Mouse (Mus musculus) spleen, adult 2 months (tissue): ENCODE measurements around the gene Ets1. TPM values are rescaled to one million over a fixed set of nuclear protein-coding genes. Genes with fewer than 3 reads are reported as not detected.

Experiments
- DNase-seq, 2 experiments: peaks; one replicate each; pipeline versions ENCODE4 v3.0.0 to v3.0.0-alpha.2; 2012 to 2021; ENCODE audit warnings: low spot score in 2 of 2, low read depth in 1 of 2
- H3K27ac ChIP-seq: fragments of 200-500 bp; 2 replicates; pipeline ENCODE4 v1.5.1; 2012; ENCODE audit warnings: low read length, inconsistent platforms; ENCODE audit not compliant: insufficient read depth
- H3K27me3 ChIP-seq: fragments of 200-500 bp; 2 replicates; pipeline ENCODE4 v1.6.1; 2012; ENCODE audit warnings: mild to moderate bottlenecking, moderate library complexity, low read length, inconsistent platforms; ENCODE audit not compliant: control insufficient read depth, insufficient read depth
- H3K36me3 ChIP-seq: fragments of 200-500 bp; 2 replicates; pipeline ENCODE4 v1.6.1; 2012; ENCODE audit warnings: mild to moderate bottlenecking, low read length, inconsistent platforms; ENCODE audit not compliant: control insufficient read depth, insufficient read depth
- H3K4me1 ChIP-seq: fragments of 200-500 bp; 2 replicates; pipeline ENCODE4 v1.6.1; 2011; ENCODE audit warnings: inconsistent platforms; ENCODE audit not compliant: control insufficient read depth, insufficient read depth, insufficient read length
- H3K4me3 ChIP-seq: fragments of 200-500 bp; 2 replicates; pipeline ENCODE4 v1.5.1; 2011; ENCODE audit warnings: mild to moderate bottlenecking, inconsistent platforms; ENCODE audit not compliant: insufficient read depth, insufficient read length; ENCODE audit errors: extremely low read depth
- CTCF ChIP-seq: fragments of 200-500 bp; IDR thresholded peaks from 2 replicates; pipeline ENCODE4 v1.5.1; 2011; ENCODE audit warnings: mild to moderate bottlenecking, inconsistent platforms; ENCODE audit not compliant: insufficient read depth, insufficient read length, insufficient replicate concordance; ENCODE audit errors: extremely low read depth
- POLR2A ChIP-seq: fragments of 200-500 bp; IDR thresholded peaks from 2 replicates; pipeline ENCODE4 v1.6.1; 2011; ENCODE audit warnings: low read depth, low read length, inconsistent platforms
- whole genome bisulfite sequencing: fragments of 180-500 bp; shearing (Covaris S2); methylation state at CpG from one replicate; pipeline ENCODE4 v1.1.7; 2018; 5-methylcytosine and 5-hydroxymethylcytosine counted together
- polyA plus RNA-seq: library from polyadenylated mRNA; depleted of rRNA; stranded (reverse); fragments of >200 nt; gene quantifications from 2 replicates; pipeline ENCODE4 v1.2.3, GENCODE M21; 2012

Gene Ets1
- polyA plus RNA-seq, 1 experiment, result 115 TPM

DNA sequence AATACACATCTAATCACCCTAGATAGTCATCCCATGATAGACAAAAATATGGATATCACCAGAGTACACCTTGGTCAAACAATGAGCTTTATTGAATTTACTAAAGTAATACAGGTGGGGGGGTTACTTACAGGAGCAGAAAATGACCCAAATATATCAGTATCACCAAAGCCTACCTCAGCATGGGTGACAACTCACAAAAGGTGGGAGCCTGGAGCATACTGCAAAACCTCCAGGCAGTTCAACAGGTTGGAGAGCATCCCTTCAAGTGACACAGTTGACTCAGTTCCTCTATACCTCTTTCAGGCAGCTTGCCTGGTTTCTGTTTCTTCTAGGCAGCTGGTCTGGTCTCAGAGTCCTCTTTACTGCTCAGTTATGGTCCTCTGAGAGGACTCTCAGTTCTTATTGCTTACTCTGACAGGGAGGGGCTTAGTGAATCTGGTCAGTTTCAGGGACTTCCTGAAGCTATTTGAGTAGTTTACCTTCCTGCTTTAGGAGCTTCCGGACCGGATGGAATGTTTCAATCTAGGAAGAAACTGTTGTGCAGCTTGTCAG is 24.5 kb downstream of the Ets1 start:
- no peaks in the 10 kb centered on the region for H3K27me3 ChIP-seq
- H3K27ac ChIP-seq, result peak overlapping the region; percentile 17; the same call in 1 of the 2 replicates
- DNase-seq, result no peak
- no peak overlapping the region for H3K4me3 ChIP-seq
- peaks cover 12% of the 10 kb centered on the region; the same call in 1 of the 2 replicates for H3K4me1 ChIP-seq
- WGBS, result 86% methylated on average over 2 of the region's 2 CpGs
- no peaks in the 10 kb centered on the region for H3K36me3 ChIP-seq
- TF ChIP-seq POLR2A (no peak), CTCF (no peak)

DNA sequence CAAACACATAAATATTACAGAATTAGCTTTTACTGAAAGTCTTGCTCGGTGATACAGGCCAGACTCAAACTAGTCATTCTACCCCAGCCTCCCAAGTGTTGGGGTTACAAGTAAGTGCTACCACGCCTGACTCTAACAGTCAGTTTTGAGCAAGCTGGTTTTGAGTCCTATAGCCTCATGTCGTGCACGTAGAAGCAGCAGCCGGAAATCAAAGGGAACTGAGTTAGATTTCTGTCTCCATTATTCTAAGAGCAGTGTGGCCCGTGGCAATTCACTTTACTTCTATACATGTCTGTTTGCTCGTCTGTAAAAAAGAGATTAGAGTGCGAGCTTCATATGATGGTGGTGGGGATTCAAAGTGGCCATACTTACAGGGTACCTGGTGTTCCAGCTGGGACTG is 25.1 kb downstream of the Ets1 start:
- no peak for TF ChIP-seq CTCF
- no peak for TF ChIP-seq POLR2A
- WGBS, result 84% methylated on average over 8 of the region's 8 CpGs
- Histone ChIP-seq H3K27me3 (no peaks in the 10 kb centered on the region), H3K4me1 (peaks cover 12% of the 10 kb centered on the region; the same call in 1 of the 2 replicates), H3K36me3 (no peaks in the 10 kb centered on the region), H3K27ac (peak overlapping the region; percentile 63; the same call in 1 of the 2 replicates), H3K4me3 (no peak overlapping the region)
- no peak for DNase-seq

DNA sequence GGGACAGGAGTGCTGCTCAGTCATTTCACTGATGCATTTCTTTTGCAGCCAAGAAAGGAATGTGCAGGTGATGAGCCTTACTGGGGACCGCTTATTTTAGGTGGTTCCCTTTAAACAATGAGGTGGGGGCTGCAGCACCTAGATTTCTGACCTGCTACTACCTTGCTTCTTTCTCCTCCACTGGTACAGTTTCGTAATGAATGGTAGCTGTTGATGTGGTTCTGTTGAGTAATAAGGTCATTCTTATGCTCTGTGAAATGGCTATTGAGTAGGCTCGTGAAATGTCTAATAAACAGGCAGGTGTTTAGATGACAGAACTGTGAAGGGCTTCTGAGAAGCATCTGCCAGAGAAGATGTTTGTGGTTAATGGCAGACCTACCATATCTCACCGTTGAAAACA is 25.5 kb downstream of the Ets1 start:
- DNase-seq, result no peak
- Histone ChIP-seq H3K27me3 (no peaks in the 10 kb centered on the region), H3K27ac (peak overlapping the region; percentile 63; the same call in 1 of the 2 replicates), H3K4me3 (no peak overlapping the region), H3K4me1 (peaks cover 15% of the 10 kb centered on the region; the same call in 1 of the 2 replicates), H3K36me3 (no peaks in the 10 kb centered on the region)
- no peak for TF ChIP-seq CTCF
- TF ChIP-seq POLR2A, result no peak
- WGBS, result 42% methylated on average over 4 of the region's 4 CpGs

DNA sequence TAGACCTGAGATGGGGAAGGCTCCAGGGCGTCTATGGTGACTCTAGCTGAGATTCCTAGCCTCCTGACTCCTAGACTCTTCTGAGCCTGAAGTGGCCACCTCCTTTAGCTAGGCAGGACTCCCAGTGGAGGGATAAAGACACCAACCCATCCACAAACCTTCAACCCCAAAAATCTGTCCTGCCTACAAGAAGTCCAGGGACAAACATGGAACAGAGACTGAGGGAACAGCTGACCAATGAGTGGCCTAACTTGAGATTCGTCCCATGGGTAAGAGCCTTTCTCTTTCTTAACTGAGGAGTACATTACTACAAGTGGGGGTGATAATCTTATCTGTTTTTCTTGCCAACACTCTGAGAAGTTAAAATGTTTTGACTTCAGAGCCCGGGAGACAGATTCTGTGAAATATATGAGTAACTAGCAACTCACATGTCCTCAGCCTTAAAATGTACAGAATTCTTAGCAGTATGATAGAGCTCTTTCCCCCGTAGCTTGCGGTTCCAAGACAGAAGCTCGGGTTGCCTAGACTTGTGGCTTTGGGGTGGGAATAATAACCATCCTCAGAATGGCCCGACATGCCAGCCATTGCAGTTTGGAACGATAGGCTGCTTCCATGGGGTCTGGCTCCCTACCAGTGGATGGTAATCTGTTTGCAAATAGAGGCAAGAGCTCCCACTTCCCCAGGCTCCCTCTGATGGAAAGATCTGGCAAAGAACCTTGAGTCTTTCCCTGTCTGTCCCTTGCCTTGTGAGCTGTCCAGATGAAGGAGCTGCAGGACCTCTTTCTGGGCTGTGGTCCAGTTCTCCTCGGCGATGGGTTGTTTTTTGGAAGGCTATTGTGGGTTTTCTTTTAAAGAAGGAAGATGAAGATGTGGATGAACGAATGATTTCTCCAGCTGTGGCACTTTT is 30.8 kb downstream of the Ets1 start:
- no peaks in the 10 kb centered on the region for H3K36me3 ChIP-seq
- 69% methylated on average over 11 of the region's 11 CpGs for WGBS
- H3K27me3 ChIP-seq, result no peaks in the 10 kb centered on the region

DNA sequence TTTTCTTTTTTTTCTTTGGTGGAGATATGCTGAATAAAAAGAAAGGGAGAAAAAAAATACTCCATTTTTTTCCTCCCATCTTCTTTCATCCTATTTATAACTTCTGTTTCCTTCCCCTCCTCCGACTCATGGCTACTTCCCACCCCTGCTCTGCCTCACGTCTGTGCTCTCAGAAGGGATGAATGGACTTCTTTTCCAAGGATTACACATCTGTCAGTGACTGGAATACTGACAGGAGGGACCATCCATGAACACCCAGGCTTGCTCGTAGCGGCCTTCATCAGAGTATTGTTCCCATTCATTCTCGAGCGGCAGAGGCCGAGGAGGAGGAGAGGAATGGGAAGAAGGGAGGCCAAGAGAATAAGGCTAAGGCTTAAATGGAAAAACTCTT is 31.5 kb downstream of the Ets1 start:
- no peak for DNase-seq
- Histone ChIP-seq H3K27ac (peak overlapping the region; percentile 64), H3K36me3 (no peaks in the 10 kb centered on the region), H3K4me1 (peaks cover 33% of the 10 kb centered on the region), H3K27me3 (no peaks in the 10 kb centered on the region), H3K4me3 (no peak overlapping the region)
- TF ChIP-seq POLR2A (no peak), CTCF (no peak)
- WGBS, result 54% methylated on average over 7 of the region's 7 CpGs

More for the DNA sequence above, 30.8 kb downstream of the Ets1 start:
- TF ChIP-seq CTCF, result no peak
- no peak for TF ChIP-seq POLR2A
- no peak overlapping the region for H3K4me3 ChIP-seq
- no peak for DNase-seq
- H3K27ac ChIP-seq, result no peak overlapping the region
- peaks cover 35% of the 10 kb centered on the region; the same call in 1 of the 2 replicates for H3K4me1 ChIP-seq

DNA sequence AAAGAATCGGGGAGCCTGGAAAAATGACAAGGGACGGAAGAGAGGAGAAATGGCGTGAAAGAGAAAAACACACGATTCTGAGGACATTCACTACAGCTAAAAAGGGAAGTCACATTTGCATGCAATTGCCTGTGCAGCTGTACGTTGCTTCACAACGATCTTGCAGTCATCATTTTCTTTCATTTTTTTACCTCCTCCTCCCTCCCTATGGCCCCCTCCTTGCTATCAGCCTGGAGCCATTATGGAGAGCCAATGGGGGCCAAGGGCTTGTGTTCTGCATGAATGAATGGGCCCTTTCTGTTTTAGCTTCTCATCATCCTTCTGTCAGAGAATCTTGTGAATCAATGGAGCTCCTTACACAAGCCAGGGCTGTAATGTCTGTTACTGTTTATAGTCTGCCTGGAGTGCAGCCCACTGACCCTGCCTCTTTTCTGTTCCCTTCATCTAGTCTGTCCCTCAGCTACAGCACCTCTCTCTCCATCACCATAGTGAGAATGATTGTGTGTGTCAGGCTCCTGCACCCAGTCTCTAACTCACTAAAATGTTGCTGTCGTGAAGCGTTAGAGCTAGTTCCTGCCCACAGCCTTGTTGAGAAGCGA is 32.2 kb downstream of the Ets1 start:
- H3K4me3 ChIP-seq, result no peak overlapping the region
- 19% methylated on average over 9 of the region's 9 CpGs for WGBS
- no peak for TF ChIP-seq CTCF
- TF ChIP-seq POLR2A, result 0 out of 2 replicates have a peak, but pooled peaks have one; percentile 5
- H3K4me1 ChIP-seq, result peaks cover 40% of the 10 kb centered on the region
- no peaks in the 10 kb centered on the region for H3K36me3 ChIP-seq
- H3K27me3 ChIP-seq, result no peaks in the 10 kb centered on the region
- H3K27ac ChIP-seq, result peak overlapping the region; percentile 91
- DNase-seq, result peak; percentile 46 to 65
